Mouse (Mus musculus): ENCODE results near the gene Gm26938.

- no peak for TF ChIP-seq CTCF (IDR thresholded peaks at IDR 0.05; ENCODE audit: insufficient read depth, low read length)
- TF ChIP-seq POLR2A (IDR thresholded peaks at IDR 0.05; ENCODE audit: borderline replicate concordance, extremely low read depth, low read depth, low read length): no peak
Observed at GRCm38 (mm10) chr5:139825947-139826346, 260 bp downstream of the Gm26938 start.

All from lung, adult 2 months (tissue).